Mouse (Mus musculus) urinary bladder, adult 2 months (tissue): ENCODE measurements around the gene Eif3f. TPM values are rescaled to one million over a fixed set of nuclear protein-coding genes. Genes with fewer than 3 reads are reported as not detected.

ENCODE experiments used
- DNase-seq: peaks from one replicate; pipeline ENCODE4 v3.0.0; 2022; ENCODE audit warnings: low spot score
- polyA plus RNA-seq: library from polyadenylated mRNA; depleted of rRNA; stranded (reverse); fragments of >200 nt; gene quantifications from 2 replicates; pipeline ENCODE4 v1.2.3, GENCODE M21; 2012; rRNA removed

Gene Eif3f
- polyA plus RNA-seq, 1 experiment: 119 TPM

GRCm38 (mm10) chr7:108968201-108968600 lies 34.0 kb downstream of the Eif3f start:
- DNase-seq: no peak

GRCm38 (mm10) chr7:108972273-108972672 lies 38.1 kb downstream of the Eif3f start:
- no peak for DNase-seq

GRCm38 (mm10) chr7:108985934-108986708 lies 51.9 kb downstream of the Eif3f start:
- DNase-seq: no peak

GRCm38 (mm10) chr7:108991207-108991606 lies 57.0 kb downstream of the Eif3f start:
- peak; percentile 8 for DNase-seq

Other genes starting within 250 kb of the Eif3f start
- not detected in 2 replicates for gene Olfr512, start 221.1 kb upstream of the Eif3f start, polyA plus RNA-seq
- not detected in 2 replicates for gene Olfr513, start 183.4 kb upstream of the Eif3f start, polyA plus RNA-seq
- gene Olfr514, start 108.4 kb upstream of the Eif3f start, polyA plus RNA-seq: not detected in 2 replicates
- gene Olfr516, start 83.9 kb upstream of the Eif3f start, polyA plus RNA-seq: not detected in 2 replicates
- not detected in 2 replicates for gene Olfr517, start 62.0 kb upstream of the Eif3f start, polyA plus RNA-seq
- not detected in 2 replicates for gene Olfr518, start 49.4 kb upstream of the Eif3f start, polyA plus RNA-seq
- gene Olfr519, start 40.0 kb upstream of the Eif3f start, polyA plus RNA-seq: not detected in 2 replicates
- 0.47 and 0.52 TPM in 2 replicates for gene Nlrp10, start 4.2 kb upstream of the Eif3f start, polyA plus RNA-seq
- 1.6 and 1.7 TPM in 2 replicates for gene Tub, start 15.9 kb downstream of the Eif3f start, polyA plus RNA-seq
- 10.3 and 12.2 TPM in 2 replicates for gene Ric3, start 148.9 kb downstream of the Eif3f start, polyA plus RNA-seq
- gene Lmo1, start 240.8 kb downstream of the Eif3f start, polyA plus RNA-seq: 155 and 164 TPM in 2 replicates